Mouse (Mus musculus) layer of hippocampus, postnatal 10 days (tissue): Measurements from ENCODE around the gene Wdr1. TPM values are rescaled to one million over a fixed set of nuclear protein-coding genes. Genes with fewer than 3 reads are reported as not detected.

Experiments used
- total RNA-seq, 2 experiments: library from RNA; stranded (reverse); gene quantifications; 2 replicates each; pipeline ENCODE4 v1.2.3; 2021

The Wdr1 gene
- total RNA-seq, 2 experiments from 2014 or later = 245 to 249 TPM

Other genes starting within 250 kb of the Wdr1 start
- gene Drd5, start 243.9 kb downstream of the Wdr1 start, total RNA-seq = 1 to 10 TPM; 3.8 to 4.1 TPM
- 1 to 10 TPM; 3.1 to 3.3 TPM for gene Slc2a9, start 60.1 kb downstream of the Wdr1 start, total RNA-seq
- 10 to 100 TPM; 24.3 to 24.7 TPM for gene Zfp518b, start 121.6 kb upstream of the Wdr1 start, total RNA-seq